Mouse (Mus musculus) neural tube, embryonic 11.5 days (tissue): ENCODE data around the gene Bmp8b. TPM values are rescaled to one million over a fixed set of nuclear protein-coding genes. Genes with fewer than 3 reads are reported as not detected.
"Not testable (repeated sequence)": the region's sequence is repeated elsewhere in the genome, so short reads cannot be mapped to it uniquely, and the experiment has no call there.

Experiments
- ATAC-seq: fragments of 200-750 bp; cut with Nextera tagmentation; 2 replicates; pipeline ENCODE4 v1.8.0; 2017; ENCODE audit warnings: moderate number of reproducible peaks, mild to moderate bottlenecking, moderate TSS enrichment, moderate library complexity; ENCODE audit not compliant: insufficient read depth, low FRiP score, low TSS enrichment
- DNase-seq: peaks from one replicate; pipeline ENCODE4 v3.0.0-alpha.2; 2015; ENCODE audit warnings: low spot score
- H3K27ac ChIP-seq: fragments of 300-500 bp; sonication (generic); 2 replicates; pipeline ENCODE4 v1.5.1; 2014; ENCODE audit warnings: low read depth, mild to moderate bottlenecking, low read length
- H3K27me3 ChIP-seq: fragments of 300-500 bp; sonication (generic); 2 replicates; pipeline ENCODE4 v1.6.1; 2014; ENCODE audit warnings: mild to moderate bottlenecking, low read length, mixed read lengths; ENCODE audit not compliant: control insufficient read depth, insufficient read depth
- H3K36me3 ChIP-seq: fragments of 300-500 bp; sonication (generic); 2 replicates; pipeline ENCODE4 v1.6.1; 2014; ENCODE audit warnings: mild to moderate bottlenecking, low read length, moderate library complexity, mixed read lengths; ENCODE audit not compliant: control insufficient read depth, insufficient read depth
- H3K4me1 ChIP-seq: fragments of 300-500 bp; sonication (generic); 2 replicates; pipeline ENCODE4 v1.6.1; 2014; ENCODE audit warnings: low read length, mixed read lengths; ENCODE audit not compliant: control insufficient read depth, insufficient read depth
- H3K4me2 ChIP-seq: fragments of 300-500 bp; sonication (generic); 2 replicates; pipeline ENCODE4 v1.6.1; 2014; ENCODE audit warnings: low read depth, mild to moderate bottlenecking, moderate library complexity
- H3K4me3 ChIP-seq: fragments of 300-500 bp; sonication (generic); 2 replicates; pipeline ENCODE4 v1.5.1; 2014; ENCODE audit warnings: low read depth, low read length
- H3K9ac ChIP-seq: fragments of 300-500 bp; sonication (generic); 2 replicates; pipeline ENCODE4 v1.6.1; 2014; ENCODE audit warnings: mild to moderate bottlenecking, low read length
- H3K9me3 ChIP-seq: fragments of 300-500 bp; sonication (generic); 2 replicates; pipeline ENCODE4 v1.6.1; 2016; ENCODE audit warnings: low read length; ENCODE audit not compliant: control insufficient read depth
- WGBS: fragments of 180-500 bp; shearing (Covaris S2); extraction: QIAGEN DNeasy Blood & Tissue Kit; methylation state at CpG from one replicate; pipeline ENCODE4 v1.1.7; 2014; 5-methylcytosine and 5-hydroxymethylcytosine counted together
- polyA plus RNA-seq: library from polyadenylated mRNA; unstranded; fragments of >200 nt; fragmentation: Nextera tagmentation; extraction: Ambion mirVana; gene quantifications from 2 replicates; pipeline ENCODE4 v1.2.1, GENCODE M21; 2014

Gene Bmp8b
- polyA plus RNA-seq, 1 experiment from 2014 or later: 0.28 TPM

GRCm38 (mm10) chr4:123116640-123117039 lies 11.7 kb downstream of the Bmp8b start:
- not testable (repeated sequence) for H3K27ac ChIP-seq, H3K36me3 ChIP-seq, ATAC-seq, H3K4me3 ChIP-seq, H3K4me1 ChIP-seq, DNase-seq, H3K9ac ChIP-seq, H3K27me3 ChIP-seq, H3K9me3 ChIP-seq
- WGBS: 17% methylated on average over 23 of the region's 42 CpGs
- peak overlapping the region; percentile 31 for H3K4me2 ChIP-seq

GRCm38 (mm10) chr4:123121286-123121685 lies 16.3 kb downstream of the Bmp8b start:
- no peaks in the 10 kb centered on the region for H3K4me1 ChIP-seq
- no peaks in the 10 kb centered on the region for H3K9me3 ChIP-seq
- H3K9ac ChIP-seq: no peak overlapping the region
- DNase-seq (no peak), ATAC-seq (no peak)
- peaks cover 4% of the 10 kb centered on the region; the same call in 1 of the 2 replicates for H3K36me3 ChIP-seq
- H3K27me3 ChIP-seq: no peaks in the 10 kb centered on the region
- no peak overlapping the region for H3K4me3 ChIP-seq
- no peak overlapping the region for H3K27ac ChIP-seq
- 92% methylated on average over 2 of the region's 2 CpGs for WGBS
- H3K4me2 ChIP-seq: no peak overlapping the region

- WGBS: 95% methylated on average over 7 of the region's 7 CpGs
- H3K4me3 ChIP-seq: no peak overlapping the region
- no peaks in the 10 kb centered on the region for H3K27me3 ChIP-seq
- H3K9ac ChIP-seq: no peak overlapping the region
- no peak overlapping the region for H3K4me2 ChIP-seq
- peaks cover 16% of the 10 kb centered on the region for H3K36me3 ChIP-seq
- DNase-seq: no peak
- no peak overlapping the region for H3K27ac ChIP-seq
- H3K4me1 ChIP-seq: no peaks in the 10 kb centered on the region
- no peak for ATAC-seq
- H3K9me3 ChIP-seq: no peaks in the 10 kb centered on the region
Observed at GRCm38 (mm10) chr4:123126626-123127025, 21.7 kb downstream of the Bmp8b start.

- no peak for DNase-seq
- Histone ChIP-seq H3K36me3 (peaks cover 16% of the 10 kb centered on the region), H3K9ac (no peak overlapping the region), H3K27ac (no peak overlapping the region), H3K27me3 (no peaks in the 10 kb centered on the region), H3K4me1 (no peaks in the 10 kb centered on the region), H3K4me2 (no peak overlapping the region), H3K9me3 (no peaks in the 10 kb centered on the region), H3K4me3 (no peak overlapping the region)
- 95% methylated on average over 4 of the region's 4 CpGs for WGBS
- ATAC-seq: no peak
Observed at GRCm38 (mm10) chr4:123127051-123127450, 22.1 kb downstream of the Bmp8b start.

GRCm38 (mm10) chr4:123137551-123137950 lies 32.6 kb downstream of the Bmp8b start:
- DNase-seq: no peak
- peaks cover 3% of the 10 kb centered on the region for H3K36me3 ChIP-seq
- H3K9me3 ChIP-seq: no peaks in the 10 kb centered on the region
- H3K27ac ChIP-seq: no peak overlapping the region
- no peak overlapping the region for H3K9ac ChIP-seq
- WGBS: 90% methylated on average over 3 of the region's 3 CpGs
- H3K4me1 ChIP-seq: peaks cover 10% of the 10 kb centered on the region; the same call in 1 of the 2 replicates
- no peak overlapping the region for H3K4me3 ChIP-seq
- no peaks in the 10 kb centered on the region for H3K27me3 ChIP-seq
- no peak overlapping the region for H3K4me2 ChIP-seq
- no peak for ATAC-seq

- Histone ChIP-seq H3K27ac (no peak within 1 kb of the TSS), H3K9ac (peak within 1 kb of the TSS; percentile 61), H3K27me3 (no peaks in the 10 kb centered on the region), H3K4me1 (peaks cover 10% of the 10 kb centered on the region; the same call in 1 of the 2 replicates), H3K36me3 (peaks cover 2% of the 10 kb centered on the region), H3K9me3 (no peaks in the 10 kb centered on the region), H3K4me3 (peak within 1 kb of the TSS; percentile 44), H3K4me2 (peak within 1 kb of the TSS; percentile 63)
- DNase-seq (peak; percentile 93), ATAC-seq (peak; percentile 93)
- 1% methylated on average over 34 of the region's 34 CpGs for WGBS
Observed at GRCm38 (mm10) chr4:123139513-123140154, 34.7 kb downstream of the Bmp8b start, which contains the start of gene Ppie. Gene Ppie, minus strand, starts transcription at chr4:123139951.

- DNase-seq (no peak), ATAC-seq (no peak)
- Histone ChIP-seq H3K27ac (no peak overlapping the region), H3K4me1 (no peaks in the 10 kb centered on the region), H3K4me2 (no peak overlapping the region), H3K36me3 (no peaks in the 10 kb centered on the region), H3K9me3 (no peaks in the 10 kb centered on the region), H3K9ac (no peak overlapping the region), H3K4me3 (no peak overlapping the region), H3K27me3 (no peaks in the 10 kb centered on the region)
- 75% methylated on average over 5 of the region's 5 CpGs for WGBS
Observed at GRCm38 (mm10) chr4:123147446-123148150, 42.6 kb downstream of the Bmp8b start.

GRCm38 (mm10) chr4:123152003-123152402 lies 47.0 kb downstream of the Bmp8b start:
- no peak for ATAC-seq
- Histone ChIP-seq H3K4me1 (no peaks in the 10 kb centered on the region), H3K36me3 (no peaks in the 10 kb centered on the region), H3K9me3 (no peaks in the 10 kb centered on the region), H3K4me2 (no peak overlapping the region), H3K9ac (no peak overlapping the region), H3K27me3 (no peaks in the 10 kb centered on the region), H3K4me3 (no peak overlapping the region), H3K27ac (no peak overlapping the region)
- no peak for DNase-seq
- 74% methylated on average over 4 of the region's 4 CpGs for WGBS

- Histone ChIP-seq H3K27ac (no peak overlapping the region), H3K4me3 (no peak overlapping the region), H3K4me1 (no peaks in the 10 kb centered on the region), H3K27me3 (no peaks in the 10 kb centered on the region), H3K9ac (no peak overlapping the region), H3K9me3 (no peaks in the 10 kb centered on the region), H3K36me3 (no peaks in the 10 kb centered on the region), H3K4me2 (no peak overlapping the region)
- ATAC-seq: no peak
- no peak for DNase-seq
- 44% methylated on average over 5 of the region's 5 CpGs for WGBS
Observed at GRCm38 (mm10) chr4:123152976-123153375, 48.0 kb downstream of the Bmp8b start.
